Mouse (Mus musculus) inflammation-experienced regulatory T-cells, adult 6 months (primary cell): Measurements from ENCODE around the gene Ica1. TPM values are rescaled to one million over a fixed set of nuclear protein-coding genes. Genes with fewer than 3 reads are reported as not detected.

Source experiments
- ATAC-seq: one replicate; pipeline ENCODE4 v1.8.0; 2017
- polyA plus RNA-seq, 3 experiments: library from polyadenylated mRNA; unstranded; fragments of 100-300 nt; shearing (Covaris generic); gene quantifications; one replicate each; pipeline ENCODE4 v1.2.1; 2017

Ica1 gene
- polyA plus RNA-seq = 10 to 100 TPM in 1 of 3 experiments, 1 to 10 TPM in 2; 2.2 to 11.5 (median 4.9) TPM

DNA sequence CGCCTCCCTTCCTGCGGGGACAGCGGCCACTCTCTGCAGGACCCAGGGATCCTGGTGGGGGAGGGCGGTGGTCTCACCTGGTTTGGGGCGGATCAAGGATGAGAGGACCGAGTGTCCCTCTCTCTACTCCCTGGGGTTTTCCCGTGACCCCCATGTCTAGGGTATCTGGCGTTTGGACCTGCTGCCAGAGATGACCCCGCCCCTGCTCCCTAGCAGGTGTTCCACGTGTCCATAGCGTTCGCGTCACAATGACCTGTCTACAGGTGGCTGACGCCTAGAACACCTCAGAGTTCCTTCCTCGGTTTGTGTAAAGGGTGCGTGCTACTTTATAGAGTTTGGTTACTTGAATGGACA lies at the start of gene Ica1:
Gene Ica1 (minus strand): TSS at position 193 of the 354 bp plus-strand sequence.
- ATAC-seq = no peak

- ATAC-seq = no peak
Measured at GRCm38 (mm10) chr6:8819866-8820265, 41.6 kb upstream of the Ica1 start.

GRCm38 (mm10) chr6:8814332-8815002 lies 36.2 kb upstream of the Ica1 start:
- ATAC-seq = no peak

DNA sequence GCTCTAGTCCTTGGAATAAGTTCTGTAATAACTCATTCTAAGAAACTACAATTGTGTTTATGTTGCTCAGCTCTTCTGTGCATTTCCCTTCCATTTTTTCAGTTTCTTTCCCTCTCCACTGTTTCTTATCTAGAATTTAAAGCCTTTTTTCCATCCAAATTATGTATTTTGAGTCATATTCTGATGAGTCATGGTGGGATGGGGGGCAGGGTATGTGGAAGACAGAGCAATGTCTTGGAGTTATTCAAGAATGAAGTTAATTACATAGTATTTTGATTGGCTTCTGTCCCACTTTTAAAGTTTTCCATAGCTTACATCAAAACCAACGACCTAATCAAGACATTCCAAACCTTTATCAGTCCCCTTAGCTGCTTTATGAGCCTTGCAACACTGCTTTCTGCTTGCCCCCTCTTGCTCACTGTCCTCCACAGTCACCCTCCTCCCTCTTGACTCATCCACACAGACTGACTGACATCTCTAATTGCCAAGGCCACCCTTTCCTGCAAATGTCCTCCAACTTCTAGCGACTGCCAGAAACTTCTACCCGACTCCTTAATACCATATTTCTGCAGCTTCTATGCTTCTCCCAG lies 24.4 kb upstream of the Ica1 start:
- ATAC-seq = no peak

- ATAC-seq = no peak
Measured at GRCm38 (mm10) chr6:8792385-8792784, 14.1 kb upstream of the Ica1 start.

GRCm38 (mm10) chr6:8791781-8792180 lies 13.5 kb upstream of the Ica1 start:
- ATAC-seq = no peak

DNA sequence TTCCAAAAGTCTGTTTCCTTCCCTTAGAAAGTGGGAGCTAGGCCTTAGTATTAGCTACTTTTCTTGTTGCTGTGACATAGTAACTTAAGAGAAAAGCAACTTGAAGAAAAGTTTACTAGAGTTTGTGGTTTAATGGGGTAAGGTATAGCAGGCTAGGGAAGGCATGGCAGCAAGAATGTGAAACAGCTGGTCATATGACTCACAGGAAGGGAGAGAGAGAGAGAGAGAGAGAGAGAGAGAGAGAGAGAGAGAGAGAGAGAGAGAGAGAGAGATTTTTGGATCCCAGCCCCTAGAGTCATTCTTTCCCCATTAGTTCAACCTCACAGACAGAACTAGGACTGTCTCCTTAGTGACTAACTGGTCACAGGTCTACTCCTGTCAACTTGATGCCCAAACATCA lies 2.3 kb upstream of the Ica1 start:
- ATAC-seq = no peak

GRCm38 (mm10) chr6:8777411-8778295 lies 635 bp downstream of the Ica1 start:
- peak; percentile 50 for ATAC-seq

DNA sequence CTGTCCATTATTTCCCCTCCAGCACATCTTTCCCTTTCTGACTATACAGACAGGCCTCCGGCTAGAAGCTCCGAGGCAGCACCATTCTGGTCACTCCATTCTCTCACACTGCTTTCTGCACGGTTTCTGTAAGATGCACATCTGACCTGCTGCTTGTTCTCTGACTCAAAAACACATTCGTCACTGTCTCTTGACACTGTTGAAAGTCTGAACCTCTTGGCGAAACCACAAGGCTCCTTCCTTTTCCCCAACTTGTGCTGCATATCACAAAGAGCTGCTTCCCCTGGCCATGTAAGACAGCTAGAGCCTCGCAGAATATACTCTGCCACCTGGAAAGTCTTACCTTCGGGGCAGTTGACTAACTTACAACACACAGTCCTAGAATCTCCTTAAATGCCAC lies 6.7 kb downstream of the Ica1 start:
- no peak for ATAC-seq

DNA sequence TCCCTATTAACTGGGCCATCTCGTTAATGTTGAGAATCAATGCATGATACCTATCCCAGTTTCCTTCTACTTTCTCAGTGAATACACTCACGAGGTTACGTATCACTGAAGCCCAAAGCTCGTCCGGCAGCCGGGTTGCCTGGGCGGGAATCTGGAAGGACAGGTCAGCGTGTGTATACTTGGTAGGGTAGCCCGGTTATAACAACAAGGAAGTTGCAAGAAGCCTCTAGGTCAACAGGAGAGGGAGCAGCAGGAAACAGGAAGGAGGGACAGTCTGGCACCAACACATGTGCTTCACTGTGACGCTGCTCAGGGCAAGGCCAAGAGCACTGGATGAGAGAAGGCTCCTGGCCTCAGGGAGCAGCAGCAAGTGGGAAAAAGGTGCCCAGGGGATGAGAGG lies 7.9 kb downstream of the Ica1 start:
- no peak for ATAC-seq

DNA sequence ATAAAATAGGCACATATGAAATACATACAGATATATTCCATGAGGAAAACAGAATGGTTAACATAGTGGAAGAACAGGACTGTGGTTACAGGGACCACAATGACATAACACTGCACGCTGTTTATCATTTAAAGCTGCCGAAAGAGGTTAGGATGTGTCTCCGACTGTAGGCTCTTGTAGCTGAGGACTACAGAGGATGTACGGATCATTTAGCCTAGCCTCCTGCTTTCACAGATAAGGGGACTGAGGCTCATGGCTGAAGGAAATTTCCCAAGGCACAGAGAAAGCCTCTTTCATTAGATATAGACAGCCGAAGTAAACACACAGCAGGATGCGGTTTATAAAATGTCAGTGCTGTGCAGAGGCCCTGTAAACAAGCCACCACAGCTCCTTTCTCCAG lies 8.5 kb downstream of the Ica1 start:
- ATAC-seq = no peak

DNA sequence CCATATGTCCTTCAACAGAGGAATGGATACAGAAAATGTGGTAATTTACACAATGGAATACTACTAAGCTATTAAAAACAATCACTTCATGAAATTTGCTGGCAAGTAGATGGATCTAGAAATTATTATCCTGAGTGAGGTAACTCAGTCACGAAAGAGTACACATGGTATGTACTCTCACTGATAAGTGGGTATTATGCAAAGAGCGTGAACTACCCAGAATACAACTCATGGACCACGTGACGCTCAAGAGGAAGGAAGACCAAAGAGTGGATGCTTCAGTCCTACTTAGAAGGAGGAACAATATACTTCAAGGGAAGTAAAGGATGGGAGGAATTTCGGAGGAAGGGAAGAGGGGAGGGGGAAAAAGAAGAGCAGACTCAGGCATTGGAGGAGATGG lies 11.6 kb downstream of the Ica1 start:
- ATAC-seq = no peak

GRCm38 (mm10) chr6:8765801-8766200 lies 12.5 kb downstream of the Ica1 start:
- ATAC-seq = no peak

DNA sequence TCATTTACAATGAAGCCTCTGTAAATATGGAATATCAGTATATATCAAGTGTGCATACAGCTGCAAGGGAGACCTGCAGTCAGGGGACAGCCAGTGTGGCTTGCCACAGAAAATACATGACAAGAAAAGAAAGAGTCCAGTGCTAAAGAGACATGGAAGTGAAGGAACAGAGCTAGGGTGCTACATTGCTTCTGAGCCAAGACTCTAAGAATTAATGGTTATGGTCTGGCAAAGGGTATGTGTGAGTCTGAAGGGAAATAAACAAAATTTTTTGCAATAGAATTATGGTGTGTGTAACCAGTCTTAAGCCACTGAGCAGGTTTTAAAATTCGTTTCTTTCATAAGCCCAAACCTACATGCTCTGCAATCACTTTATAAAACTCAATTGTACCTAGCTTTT lies 13.2 kb downstream of the Ica1 start:
- no peak for ATAC-seq

- no peak for ATAC-seq
Measured at GRCm38 (mm10) chr6:8760708-8761294, 17.5 kb downstream of the Ica1 start.

GRCm38 (mm10) chr6:8759901-8760300 lies 18.4 kb downstream of the Ica1 start:
- ATAC-seq = no peak

- no peak for ATAC-seq
Measured at GRCm38 (mm10) chr6:8755760-8756276, 22.5 kb downstream of the Ica1 start.

- ATAC-seq = no peak
Measured at GRCm38 (mm10) chr6:8754486-8754885, 23.8 kb downstream of the Ica1 start.

GRCm38 (mm10) chr6:8753723-8754036 lies 24.6 kb downstream of the Ica1 start:
- ATAC-seq = no peak

GRCm38 (mm10) chr6:8752984-8753722 lies 25.1 kb downstream of the Ica1 start:
- no peak for ATAC-seq

DNA sequence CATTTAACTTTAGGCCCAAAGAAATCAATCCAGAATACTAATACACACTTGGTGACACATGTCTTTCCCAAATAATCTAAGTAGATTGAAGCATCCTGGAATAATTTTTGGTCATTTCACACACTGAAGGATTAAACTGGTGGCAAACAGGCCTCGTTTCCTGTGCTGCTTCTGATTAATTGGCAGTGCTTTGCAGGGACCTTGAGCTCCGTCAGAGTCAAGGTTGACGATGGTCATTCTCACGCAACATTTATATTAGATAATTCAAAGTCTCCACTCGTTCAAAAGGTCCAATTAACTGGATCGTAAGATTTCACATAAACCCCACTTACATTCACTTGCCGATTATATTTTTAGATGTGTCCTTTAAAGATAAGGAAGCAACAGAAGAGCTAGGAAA lies 33.4 kb downstream of the Ica1 start:
- no peak for ATAC-seq

DNA sequence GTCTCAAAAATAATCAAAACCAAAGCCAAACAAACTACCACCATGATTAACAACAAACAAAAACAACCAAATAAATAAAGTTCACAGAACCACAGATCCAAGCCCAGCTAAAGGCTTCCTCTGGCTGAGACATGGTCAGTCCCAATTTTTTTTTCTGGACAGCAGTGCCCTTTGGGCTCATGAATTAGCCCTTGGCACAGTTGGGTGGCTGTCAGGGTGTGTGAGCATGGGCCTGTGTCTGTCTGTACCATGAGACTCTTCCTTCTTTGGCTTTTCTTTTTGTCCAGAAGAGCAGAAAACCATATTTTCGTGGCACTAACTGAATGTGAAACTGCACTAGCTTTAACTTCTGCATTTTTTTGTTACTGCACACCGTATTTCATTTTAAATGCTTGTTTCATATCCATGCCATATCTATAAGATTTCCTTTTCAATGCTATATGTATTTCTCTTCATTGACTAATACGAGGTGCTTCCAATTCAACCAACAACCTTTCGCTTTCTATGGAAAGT lies 34.0 kb downstream of the Ica1 start:
- ATAC-seq = no peak
